Mouse (Mus musculus) forebrain, embryonic 14.5 days (tissue): ENCODE results near the gene Ep300. TPM values are rescaled to one million over a fixed set of nuclear protein-coding genes. Genes with fewer than 3 reads are reported as not detected.

Source experiments
- ATAC-seq: fragments of 200-750 bp; cut with Nextera tagmentation; 2 replicates; pipeline ENCODE4 v1.8.0; 2017; ENCODE audit warnings: mild to moderate bottlenecking, moderate library complexity
- DNase-seq: peaks from one replicate; pipeline ENCODE4 v3.0.0-alpha.2; 2015; ENCODE audit warnings: low spot score
- H3K27ac ChIP-seq: fragments of 300-500 bp; sonication (generic); 2 replicates; pipeline ENCODE4 v1.5.1; 2014; ENCODE audit warnings: low read depth, mild to moderate bottlenecking, control low read depth, low read length, moderate library complexity
- H3K27me3 ChIP-seq: fragments of 300-500 bp; sonication (generic); replicated peaks from 2 replicates; pipeline ENCODE4 v1.6.1; 2014; ENCODE audit warnings: low read length, control low read depth, mixed read lengths; ENCODE audit not compliant: control insufficient read depth, insufficient read depth
- H3K36me3 ChIP-seq: fragments of 300-500 bp; sonication (generic); 2 replicates; pipeline ENCODE4 v1.6.1; 2014; ENCODE audit warnings: low read length, control low read depth; ENCODE audit not compliant: control insufficient read depth, insufficient read depth
- H3K4me1 ChIP-seq: fragments of 300-500 bp; sonication (generic); 2 replicates; pipeline ENCODE4 v1.6.1; 2014; ENCODE audit warnings: antibody characterized with exemption, low read length, control low read depth; ENCODE audit not compliant: control insufficient read depth, insufficient read depth
- H3K4me2 ChIP-seq: fragments of 300-500 bp; sonication (generic); 2 replicates; pipeline ENCODE4 v1.6.1; 2014; ENCODE audit warnings: mild to moderate bottlenecking, control low read depth, low read length
- H3K4me3 ChIP-seq: fragments of 300-500 bp; sonication (generic); 2 replicates; pipeline ENCODE4 v1.5.1; 2014; ENCODE audit warnings: low read depth, low read length, control low read depth
- H3K9ac ChIP-seq: fragments of 300-500 bp; sonication (generic); 2 replicates; pipeline ENCODE4 v1.6.1; 2014; ENCODE audit warnings: mild to moderate bottlenecking, low read length, control low read depth, moderate library complexity
- H3K9me3 ChIP-seq: fragments of 300-500 bp; sonication (generic); replicated peaks from 2 replicates; pipeline ENCODE4 v1.6.1; 2016; ENCODE audit warnings: low read length, control low read depth, mixed read lengths; ENCODE audit not compliant: control insufficient read depth
- WGBS: fragments of 180-500 bp; shearing (Covaris S2); extraction: QIAGEN DNeasy Blood & Tissue Kit; methylation state at CpG from one replicate; pipeline ENCODE4 v1.1.7; 2014; 5-methylcytosine and 5-hydroxymethylcytosine counted together
- polyA plus RNA-seq: library from polyadenylated mRNA; unstranded; fragments of >200 nt; fragmentation: Nextera tagmentation; extraction: Ambion mirVana; gene quantifications from 2 replicates; pipeline ENCODE4 v1.2.1, GENCODE M21; 2014

The Ep300 gene
- polyA plus RNA-seq, 1 experiment from 2014 or later = 14.2 TPM

GRCm38 (mm10) chr15:81555986-81556385 lies 29.2 kb upstream of the Ep300 start:
- H3K4me1 ChIP-seq = no peaks in the 10 kb centered on the region
- no peak overlapping the region for H3K27ac ChIP-seq
- no peaks in the 10 kb centered on the region for H3K27me3 ChIP-seq
- H3K4me2 ChIP-seq = no peak overlapping the region
- ATAC-seq (no peak), DNase-seq (no peak)
- H3K4me3 ChIP-seq = no peak overlapping the region
- H3K36me3 ChIP-seq = no peaks in the 10 kb centered on the region
- no peaks in the 10 kb centered on the region for H3K9me3 ChIP-seq
- H3K9ac ChIP-seq = no peak overlapping the region
- 63% methylated on average over 3 of the region's 3 CpGs for WGBS

GRCm38 (mm10) chr15:81561501-81561900 lies 23.6 kb upstream of the Ep300 start:
- H3K4me2 ChIP-seq = no peak overlapping the region
- H3K4me1 ChIP-seq = no peaks in the 10 kb centered on the region
- no peak overlapping the region for H3K9ac ChIP-seq
- no peaks in the 10 kb centered on the region for H3K27me3 ChIP-seq
- H3K36me3 ChIP-seq = no peaks in the 10 kb centered on the region
- H3K9me3 ChIP-seq = no peaks in the 10 kb centered on the region
- H3K27ac ChIP-seq = no peak overlapping the region
- no peak overlapping the region for H3K4me3 ChIP-seq
- ATAC-seq = no peak
- 65% methylated on average over 3 of the region's 3 CpGs for WGBS
- no peak for DNase-seq

DNA sequence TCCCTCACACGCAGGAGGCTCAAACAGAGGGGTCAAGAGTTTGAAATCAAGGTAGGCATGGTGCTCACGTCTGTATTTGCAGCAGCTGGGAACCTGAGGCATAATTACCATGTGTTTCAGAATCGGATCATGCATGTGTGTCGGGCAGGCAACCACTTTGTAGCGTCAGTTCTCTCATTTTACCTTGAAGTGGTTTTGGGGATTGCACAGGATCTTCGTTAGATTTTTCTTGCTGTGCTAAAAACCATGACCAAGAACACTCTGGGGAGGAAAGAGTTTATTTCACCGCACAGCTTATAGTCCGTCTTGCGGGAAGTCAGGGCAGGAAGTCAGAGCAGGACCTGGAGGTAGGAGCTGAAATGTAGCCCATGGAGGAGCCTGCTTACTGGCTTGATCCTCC lies 23.2 kb upstream of the Ep300 start:
- no peak for ATAC-seq
- 80% methylated on average over 9 of the region's 9 CpGs for WGBS
- H3K9ac ChIP-seq = no peak overlapping the region

GRCm38 (mm10) chr15:81562491-81563488 lies 22.4 kb upstream of the Ep300 start:
- no peak overlapping the region for H3K4me3 ChIP-seq
- no peaks in the 10 kb centered on the region for H3K9me3 ChIP-seq
- H3K27me3 ChIP-seq = no peaks in the 10 kb centered on the region
- no peak for DNase-seq
- H3K4me2 ChIP-seq = no peak overlapping the region
- H3K27ac ChIP-seq = no peak overlapping the region
- no peak overlapping the region for H3K9ac ChIP-seq
- H3K4me1 ChIP-seq = no peaks in the 10 kb centered on the region
- no peak for ATAC-seq
- H3K36me3 ChIP-seq = no peaks in the 10 kb centered on the region
- 53% methylated on average over 9 of the region's 9 CpGs for WGBS

More for the DNA sequence above, 23.2 kb upstream of the Ep300 start:
- Histone ChIP-seq H3K4me1 (no peaks in the 10 kb centered on the region), H3K27ac (no peak overlapping the region), H3K9me3 (no peaks in the 10 kb centered on the region), H3K27me3 (no peaks in the 10 kb centered on the region), H3K36me3 (no peaks in the 10 kb centered on the region), H3K4me3 (no peak overlapping the region), H3K4me2 (no peak overlapping the region)
- no peak for DNase-seq

GRCm38 (mm10) chr15:81568093-81568492 lies 17.1 kb upstream of the Ep300 start:
- 40% methylated on average over 2 of the region's 2 CpGs for WGBS
- H3K36me3 ChIP-seq = no peaks in the 10 kb centered on the region

DNA sequence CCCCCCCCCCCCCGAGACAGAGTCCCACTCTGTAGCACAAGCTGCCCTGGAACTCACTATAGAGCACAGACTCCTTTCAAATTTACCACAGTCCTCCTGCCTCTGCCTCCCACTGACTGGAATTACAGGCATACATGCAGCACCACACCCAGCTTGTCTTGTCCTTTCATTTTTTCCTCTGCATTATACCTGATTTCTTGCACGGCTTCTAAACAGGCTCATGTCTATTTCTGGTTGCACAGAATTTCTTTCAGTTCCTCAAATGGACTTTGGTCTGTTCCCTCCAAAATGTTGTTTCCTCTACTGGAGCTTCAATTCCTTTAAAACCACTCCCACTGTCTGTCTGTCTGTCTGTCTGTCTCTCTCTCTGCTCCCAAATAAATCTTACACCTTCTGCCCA lies 16.6 kb upstream of the Ep300 start:
- no peak overlapping the region for H3K4me3 ChIP-seq
- H3K27me3 ChIP-seq = no peaks in the 10 kb centered on the region
- DNase-seq = no peak
- no peak for ATAC-seq
- WGBS = 89% methylated on average over 1 of the region's 2 CpGs
- H3K36me3 ChIP-seq = no peaks in the 10 kb centered on the region
- H3K4me2 ChIP-seq = no peak overlapping the region
- H3K9ac ChIP-seq = no peak overlapping the region
- no peaks in the 10 kb centered on the region for H3K4me1 ChIP-seq
- H3K27ac ChIP-seq = no peak overlapping the region
- no peaks in the 10 kb centered on the region for H3K9me3 ChIP-seq

More at GRCm38 (mm10) chr15:81568093-81568492, 17.1 kb upstream of the Ep300 start:
- ATAC-seq (no peak), DNase-seq (no peak)
- no peaks in the 10 kb centered on the region for H3K4me1 ChIP-seq
- no peak overlapping the region for H3K27ac ChIP-seq
- H3K4me2 ChIP-seq = no peak overlapping the region
- no peaks in the 10 kb centered on the region for H3K27me3 ChIP-seq
- H3K4me3 ChIP-seq = no peak overlapping the region
- H3K9me3 ChIP-seq = no peaks in the 10 kb centered on the region
- no peak overlapping the region for H3K9ac ChIP-seq

GRCm38 (mm10) chr15:81576961-81577360 lies 8.2 kb upstream of the Ep300 start:
- no peaks in the 10 kb centered on the region for H3K9me3 ChIP-seq
- H3K27ac ChIP-seq = no peak overlapping the region
- no peak overlapping the region for H3K4me2 ChIP-seq
- no peaks in the 10 kb centered on the region for H3K4me1 ChIP-seq
- no peak overlapping the region for H3K4me3 ChIP-seq
- WGBS = 10% methylated on average over 3 of the region's 3 CpGs
- ATAC-seq (peak; percentile 26; the same call in 1 of the 2 replicates), DNase-seq (peak; percentile 51)
- no peak overlapping the region for H3K9ac ChIP-seq
- H3K36me3 ChIP-seq = no peaks in the 10 kb centered on the region
- no peaks in the 10 kb centered on the region for H3K27me3 ChIP-seq

GRCm38 (mm10) chr15:81577743-81578165 lies 7.4 kb upstream of the Ep300 start:
- Histone ChIP-seq H3K27me3 (no peaks in the 10 kb centered on the region), H3K36me3 (no peaks in the 10 kb centered on the region), H3K9me3 (no peaks in the 10 kb centered on the region), H3K4me1 (no peaks in the 10 kb centered on the region), H3K4me3 (no peak overlapping the region), H3K9ac (no peak overlapping the region), H3K27ac (no peak overlapping the region), H3K4me2 (no peak overlapping the region)
- WGBS = 89% methylated on average over 7 of the region's 7 CpGs
- ATAC-seq (no peak), DNase-seq (no peak)

DNA sequence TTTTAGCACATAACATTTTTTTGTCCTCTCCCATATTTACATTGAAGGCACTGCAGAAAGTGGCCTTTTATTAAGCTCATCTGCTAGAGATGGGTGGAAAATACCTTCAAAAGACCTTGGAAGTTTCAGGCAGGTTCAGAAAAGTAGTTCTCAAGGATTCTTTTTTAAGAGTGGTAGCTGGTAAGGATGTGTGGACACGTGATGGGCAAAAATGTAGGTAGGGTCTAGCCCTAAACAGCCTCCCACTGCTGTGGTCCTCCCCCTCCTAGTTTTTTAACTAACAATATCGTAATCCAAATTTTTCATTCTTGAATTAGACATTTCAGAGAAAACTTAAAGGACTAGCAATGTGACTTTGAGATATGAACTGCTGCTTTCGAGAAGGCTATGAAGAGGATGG lies 685 bp upstream of the Ep300 start:
- ATAC-seq (no peak), DNase-seq (no peak)
- H3K4me3 ChIP-seq = peak overlapping the region; percentile 99
- WGBS = 20% methylated on average over 3 of the region's 3 CpGs
- peaks cover 13% of the 10 kb centered on the region for H3K4me1 ChIP-seq
- no peaks in the 10 kb centered on the region for H3K27me3 ChIP-seq
- H3K9me3 ChIP-seq = no peaks in the 10 kb centered on the region
- peak overlapping the region; percentile 55; the same call in 1 of the 2 replicates for H3K27ac ChIP-seq
- peak overlapping the region; percentile 51 for H3K9ac ChIP-seq
- no peaks in the 10 kb centered on the region for H3K36me3 ChIP-seq
- H3K4me2 ChIP-seq = peak overlapping the region; percentile 50
